Mouse (Mus musculus) forebrain, embryonic 15.5 days (tissue): ENCODE measurements around the gene 1300017J02Rik. TPM values are rescaled to one million over a fixed set of nuclear protein-coding genes. Genes with fewer than 3 reads are reported as not detected.
A peak's percentile ranks its signal among the peaks of the same experiment; 100 is the strongest.
"Not testable (repeated sequence)": the region's sequence is repeated elsewhere in the genome, so short reads cannot be mapped to it uniquely, and the experiment has no call there.

ENCODE experiments used
- ATAC-seq: fragments of 200-750 bp; cut with Nextera tagmentation; replicated peaks from 2 replicates; pipeline ENCODE4 v1.8.0; 2017; ENCODE audit warnings: mild to moderate bottlenecking, moderate TSS enrichment, moderate library complexity
- H3K27ac ChIP-seq: fragments of 300-500 bp; sonication (generic); replicated peaks from 2 replicates; pipeline ENCODE4 v1.5.1; 2015; ENCODE audit warnings: mild to moderate bottlenecking, inconsistent platforms
- H3K27me3 ChIP-seq: fragments of 300-500 bp; sonication (generic); 2 replicates; pipeline ENCODE4 v1.6.1; 2015; ENCODE audit warnings: inconsistent platforms
- H3K36me3 ChIP-seq: fragments of 300-500 bp; sonication (generic); 2 replicates; pipeline ENCODE4 v1.6.1; 2015; ENCODE audit warnings: mild to moderate bottlenecking, inconsistent platforms
- H3K4me1 ChIP-seq: fragments of 300-500 bp; sonication (generic); 2 replicates; pipeline ENCODE4 v1.6.1; 2015; ENCODE audit warnings: inconsistent platforms
- H3K4me2 ChIP-seq: fragments of 300-500 bp; sonication (generic); replicated peaks from 2 replicates; pipeline ENCODE4 v1.6.1; 2015; ENCODE audit warnings: mild to moderate bottlenecking, inconsistent platforms
- H3K4me3 ChIP-seq: fragments of 300-500 bp; sonication (generic); 2 replicates; pipeline ENCODE4 v1.5.1; 2015; ENCODE audit warnings: mild to moderate bottlenecking, inconsistent platforms
- H3K9ac ChIP-seq: fragments of 300-500 bp; sonication (generic); replicated peaks from 2 replicates; pipeline ENCODE4 v1.6.1; 2015; ENCODE audit warnings: mild to moderate bottlenecking, inconsistent platforms
- H3K9me3 ChIP-seq: fragments of 300-500 bp; sonication (generic); 2 replicates; pipeline ENCODE4 v1.6.1; 2016; ENCODE audit warnings: inconsistent platforms
- WGBS: fragments of 180-500 bp; shearing (Covaris S2); methylation state at CpG from one replicate; pipeline ENCODE4 v1.1.7; 2015; ENCODE audit warnings: mixed read lengths; 5-methylcytosine and 5-hydroxymethylcytosine counted together
- polyA plus RNA-seq: library from polyadenylated mRNA; unstranded; fragments of >200 nt; fragmentation: Nextera tagmentation; extraction: Ambion mirVana; gene quantifications from 2 replicates; pipeline ENCODE4 v1.2.1, GENCODE M21; 2015

The 1300017J02Rik gene
- 1.4 and 1.6 TPM in 2 replicates for polyA plus RNA-seq

- under 1% methylated on average over 49 of the region's 49 CpGs for WGBS
- Histone ChIP-seq H3K4me2 (peak within 1 kb of the TSS; percentile 79), H3K4me3 (peak within 1 kb of the TSS; percentile 97), H3K36me3 (peaks cover 14% of the 10 kb centered on the region), H3K9me3 (no peaks in the 10 kb centered on the region), H3K27me3 (no peaks in the 10 kb centered on the region), H3K27ac (peak within 1 kb of the TSS; percentile 89), H3K9ac (peak within 1 kb of the TSS; percentile 88), H3K4me1 (peaks cover 28% of the 10 kb centered on the region)
- ATAC-seq = peak; percentile 98
These were observed at the start of gene 1300017J02Rik, which contains the start of gene Topbp1 for GRCm38 (mm10) chr9:103304927-103305326. Gene 1300017J02Rik (minus strand): TSS chr9:103305082. Gene Topbp1 (plus strand): TSS chr9:103305215.

GRCm38 (mm10) chr9:103353500-103354260 is 48.8 kb upstream of the 1300017J02Rik start:
- H3K27ac ChIP-seq, H3K27me3 ChIP-seq, ATAC-seq, H3K4me1 ChIP-seq, H3K4me2 ChIP-seq, H3K9me3 ChIP-seq, H3K4me3 ChIP-seq, H3K9ac ChIP-seq: not testable (repeated sequence)
- peaks cover 45% of the 10 kb centered on the region for H3K36me3 ChIP-seq
- WGBS = 87% methylated on average over 7 of the region's 7 CpGs

DNA sequence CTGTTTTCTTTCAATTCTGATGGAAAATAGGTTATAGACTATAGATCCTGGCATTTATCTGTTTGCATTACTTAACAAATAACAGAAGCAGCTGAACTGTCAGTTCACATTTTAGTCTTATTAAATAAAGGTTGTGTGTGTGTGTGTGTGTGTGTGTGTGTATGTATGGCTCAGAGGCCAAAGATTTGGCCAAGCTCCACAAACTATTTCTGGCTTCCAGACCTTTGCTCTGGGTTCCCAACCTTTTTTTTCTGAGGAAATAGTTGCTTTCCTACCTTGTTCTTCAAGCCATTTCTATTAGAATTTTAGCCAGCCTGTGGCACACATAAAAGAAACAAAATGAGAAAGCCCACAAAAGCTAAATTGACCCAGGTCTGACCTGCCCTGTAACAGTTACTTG is 43.9 kb upstream of the 1300017J02Rik start:
- H3K4me2 ChIP-seq = no peak overlapping the region
- H3K36me3 ChIP-seq = peaks cover 56% of the 10 kb centered on the region
- ATAC-seq = no peak

GRCm38 (mm10) chr9:103347996-103348490 is 43.2 kb upstream of the 1300017J02Rik start:
- Histone ChIP-seq H3K4me1 (no peaks in the 10 kb centered on the region), H3K36me3 (peaks cover 64% of the 10 kb centered on the region), H3K9me3 (no peaks in the 10 kb centered on the region), H3K4me2 (no peak overlapping the region), H3K27me3 (no peaks in the 10 kb centered on the region), H3K9ac (no peak overlapping the region), H3K4me3 (no peak overlapping the region), H3K27ac (no peak overlapping the region)
- 82% methylated on average over 1 of the region's 1 CpGs for WGBS
- no peak for ATAC-seq

More for the DNA sequence above, 43.9 kb upstream of the 1300017J02Rik start:
- no peaks in the 10 kb centered on the region for H3K4me1 ChIP-seq
- H3K9me3 ChIP-seq = no peaks in the 10 kb centered on the region
- H3K27ac ChIP-seq = no peak overlapping the region
- no peaks in the 10 kb centered on the region for H3K27me3 ChIP-seq
- H3K9ac ChIP-seq = no peak overlapping the region
- H3K4me3 ChIP-seq = no peak overlapping the region

DNA sequence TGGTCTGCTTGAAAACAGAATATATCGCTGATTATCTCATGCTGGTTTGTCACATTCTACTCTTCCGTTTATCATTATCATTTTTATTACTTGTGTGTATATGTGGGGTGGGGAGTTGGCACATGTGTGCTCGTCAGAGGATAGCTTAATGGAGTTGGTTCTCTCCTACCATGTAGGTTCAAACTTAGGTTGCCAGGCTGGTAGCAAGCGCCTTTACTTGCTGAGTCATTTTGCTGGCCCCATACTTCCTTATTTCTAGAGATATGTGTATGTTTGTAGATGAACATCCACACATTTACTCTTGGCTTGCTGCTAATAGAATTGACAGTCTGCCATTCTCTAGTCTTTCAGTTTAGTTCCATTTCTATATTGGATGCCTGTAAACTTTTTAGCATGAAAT is 42.2 kb upstream of the 1300017J02Rik start:
- Histone ChIP-seq H3K27ac (no peak overlapping the region), H3K36me3 (peaks cover 72% of the 10 kb centered on the region), H3K4me1 (no peaks in the 10 kb centered on the region), H3K9ac (no peak overlapping the region), H3K9me3 (no peaks in the 10 kb centered on the region), H3K4me3 (no peak overlapping the region), H3K4me2 (no peak overlapping the region), H3K27me3 (no peaks in the 10 kb centered on the region)
- 92% methylated on average over 4 of the region's 4 CpGs for WGBS
- no peak for ATAC-seq

- no peaks in the 10 kb centered on the region for H3K4me1 ChIP-seq
- H3K27me3 ChIP-seq = no peaks in the 10 kb centered on the region
- no peak overlapping the region for H3K27ac ChIP-seq
- H3K4me2 ChIP-seq = no peak overlapping the region
- ATAC-seq = no peak
- H3K36me3 ChIP-seq = peaks cover 79% of the 10 kb centered on the region
- H3K9me3 ChIP-seq = no peaks in the 10 kb centered on the region
- H3K9ac ChIP-seq = no peak overlapping the region
- no peak overlapping the region for H3K4me3 ChIP-seq
These were observed 32.0 kb upstream of the 1300017J02Rik start for GRCm38 (mm10) chr9:103336912-103337311.

DNA sequence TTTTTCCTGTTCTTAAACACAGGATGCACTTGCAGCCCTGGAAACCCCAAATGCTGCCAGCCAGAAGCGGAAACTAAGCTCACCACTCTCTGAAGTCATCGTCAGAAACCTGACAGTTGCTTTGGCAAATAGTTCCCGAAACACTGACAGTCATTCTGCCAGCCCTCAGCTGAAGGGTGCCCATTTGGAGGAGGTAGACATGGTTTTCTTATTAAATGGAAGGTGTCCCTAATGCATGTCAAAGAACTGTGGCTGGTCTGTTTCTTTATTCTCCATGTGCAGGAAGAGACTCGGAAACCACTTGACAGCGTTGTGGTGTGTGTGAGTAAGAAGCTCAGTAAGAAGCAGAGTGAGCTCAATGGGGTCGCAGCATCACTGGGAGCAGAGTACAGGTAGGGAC is 27.8 kb upstream of the 1300017J02Rik start:
- Histone ChIP-seq H3K9me3 (no peaks in the 10 kb centered on the region), H3K27me3 (no peaks in the 10 kb centered on the region), H3K4me1 (no peaks in the 10 kb centered on the region), H3K27ac (no peak overlapping the region), H3K4me2 (no peak overlapping the region), H3K9ac (no peak overlapping the region), H3K4me3 (no peak overlapping the region), H3K36me3 (peaks cover 67% of the 10 kb centered on the region)
- no peak for ATAC-seq
- 94% methylated on average over 6 of the region's 6 CpGs for WGBS

DNA sequence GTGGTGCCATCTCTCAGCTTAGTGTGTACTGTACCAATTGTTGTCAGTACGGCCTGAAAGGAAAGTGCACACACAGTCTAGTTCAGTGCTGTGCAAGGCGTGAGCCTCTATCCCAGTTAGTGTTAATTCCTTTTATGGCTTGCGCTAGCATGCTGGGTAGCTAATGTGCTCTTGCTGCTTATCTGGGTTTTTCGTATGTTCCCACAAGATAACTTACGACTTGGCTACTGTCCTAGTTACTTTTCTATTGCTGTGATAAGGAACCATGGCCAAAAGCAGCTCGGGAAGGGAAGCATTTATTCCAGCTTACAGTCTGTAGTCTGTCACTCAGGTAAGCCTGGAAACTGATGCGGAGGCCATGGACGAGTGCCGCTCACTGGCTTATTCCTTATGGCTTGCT is 21.6 kb upstream of the 1300017J02Rik start:
- Histone ChIP-seq H3K9ac (no peak overlapping the region), H3K27me3 (no peaks in the 10 kb centered on the region), H3K27ac (no peak overlapping the region), H3K4me1 (no peaks in the 10 kb centered on the region), H3K4me2 (no peak overlapping the region), H3K9me3 (no peaks in the 10 kb centered on the region), H3K36me3 (peaks cover 69% of the 10 kb centered on the region), H3K4me3 (no peak overlapping the region)
- WGBS = 93% methylated on average over 9 of the region's 9 CpGs
- ATAC-seq = no peak

- no peaks in the 10 kb centered on the region for H3K9me3 ChIP-seq
- H3K4me1 ChIP-seq = no peaks in the 10 kb centered on the region
- H3K36me3 ChIP-seq = peaks cover 82% of the 10 kb centered on the region
- no peak for ATAC-seq
- no peak overlapping the region for H3K27ac ChIP-seq
- H3K4me2 ChIP-seq = no peak overlapping the region
- no peak overlapping the region for H3K9ac ChIP-seq
- no peaks in the 10 kb centered on the region for H3K27me3 ChIP-seq
- H3K4me3 ChIP-seq = no peak overlapping the region
- whole genome bisulfite sequencing = 64% methylated on average over 1 of the region's 2 CpGs
These were observed 19.8 kb upstream of the 1300017J02Rik start for GRCm38 (mm10) chr9:103324678-103325077.

DNA sequence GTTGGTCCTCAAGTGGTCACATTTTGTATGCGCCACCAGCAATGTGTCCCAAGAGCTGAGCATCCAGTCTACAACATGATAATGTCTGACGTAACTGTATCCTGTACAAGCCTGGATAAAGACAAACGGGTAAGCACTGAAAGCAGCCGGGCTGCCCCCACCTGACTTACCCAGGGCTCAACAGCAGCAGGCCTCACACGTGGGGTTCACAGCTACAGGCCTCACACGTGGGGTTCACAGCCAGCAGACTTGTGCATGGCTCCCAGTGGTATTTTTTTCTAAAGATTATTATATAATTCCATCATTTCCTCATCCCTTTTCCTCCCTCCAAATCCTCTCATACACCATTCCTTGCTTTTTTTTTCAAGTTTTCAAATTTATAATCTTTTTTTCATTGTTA is 5.0 kb upstream of the 1300017J02Rik start:
- WGBS = 82% methylated on average over 6 of the region's 6 CpGs
- H3K4me3 ChIP-seq = no peak overlapping the region
- H3K27ac ChIP-seq = no peak overlapping the region
- no peaks in the 10 kb centered on the region for H3K9me3 ChIP-seq
- no peak for ATAC-seq
- H3K27me3 ChIP-seq = no peaks in the 10 kb centered on the region
- peaks cover 46% of the 10 kb centered on the region for H3K36me3 ChIP-seq
- no peak overlapping the region for H3K9ac ChIP-seq
- H3K4me1 ChIP-seq = peaks cover 22% of the 10 kb centered on the region
- H3K4me2 ChIP-seq = no peak overlapping the region

DNA sequence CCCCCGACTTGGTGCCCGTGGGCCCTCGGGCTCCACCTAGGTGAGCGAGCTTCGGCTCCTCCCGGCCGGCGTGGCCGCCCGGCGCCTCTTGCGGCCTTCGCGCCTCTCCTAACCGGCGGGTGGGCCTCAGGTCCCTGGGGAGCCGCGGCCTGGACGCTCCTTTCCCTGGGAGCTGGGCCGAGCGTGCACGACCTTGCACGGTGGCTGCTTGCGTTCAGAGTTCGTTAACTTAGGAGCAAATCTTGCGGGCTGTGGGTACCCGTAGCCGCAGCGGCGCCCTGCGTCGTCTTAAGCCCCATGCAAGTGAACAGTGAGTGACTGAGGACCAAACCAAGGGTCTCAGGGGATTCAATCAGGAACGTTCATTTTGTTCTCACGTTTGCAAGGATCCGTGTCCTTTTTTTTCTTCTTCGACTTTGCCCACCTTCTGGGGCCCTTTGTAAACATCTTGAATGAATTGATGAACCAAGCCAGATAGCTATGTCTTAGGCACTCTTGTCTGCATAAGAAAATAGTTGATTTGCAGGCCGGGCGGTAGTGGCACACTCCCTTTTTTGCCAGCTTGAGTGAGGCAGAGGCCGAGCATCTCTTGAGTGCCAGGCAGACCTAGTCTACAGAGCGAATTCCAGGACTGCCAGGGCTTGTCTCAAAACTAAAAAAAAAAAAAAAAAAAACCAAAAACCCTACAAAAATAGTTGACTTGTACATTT is 605 bp upstream of the 1300017J02Rik start:
- peaks cover 14% of the 10 kb centered on the region for H3K36me3 ChIP-seq
- H3K9ac ChIP-seq = peak overlapping the region; percentile 80
- H3K4me2 ChIP-seq = peak overlapping the region; percentile 79
- H3K9me3 ChIP-seq = no peaks in the 10 kb centered on the region
- peak; percentile 74 for ATAC-seq
- H3K4me1 ChIP-seq = peaks cover 28% of the 10 kb centered on the region
- H3K27ac ChIP-seq = peak overlapping the region; percentile 51; the same call in 1 of the 2 replicates
- WGBS = under 1% methylated on average over 40 of the region's 40 CpGs
- H3K27me3 ChIP-seq = no peaks in the 10 kb centered on the region
- H3K4me3 ChIP-seq = peak overlapping the region; percentile 97

DNA sequence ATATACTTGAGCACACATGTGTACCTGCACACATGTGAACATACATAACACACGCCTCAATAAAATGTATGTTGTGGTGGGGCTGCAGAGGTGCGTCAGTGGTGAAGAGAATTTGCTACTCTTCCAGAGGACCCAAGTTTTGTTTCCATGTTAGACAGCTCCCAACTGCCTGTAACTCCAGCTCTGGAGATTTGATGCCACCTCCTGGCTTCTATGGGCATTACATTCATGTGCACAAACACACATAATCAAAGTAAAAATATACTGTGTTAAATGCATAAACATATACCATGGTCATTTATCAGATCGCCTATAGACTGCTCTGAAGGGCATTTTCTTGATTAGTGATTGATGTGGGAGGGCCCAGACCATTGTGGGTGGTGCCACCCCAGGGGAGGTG is 2.2 kb downstream of the 1300017J02Rik start:
- ATAC-seq = no peak
- 56% methylated on average over 3 of the region's 3 CpGs for WGBS
- H3K4me2 ChIP-seq = no peak overlapping the region

More for the DNA sequence above, 2.2 kb downstream of the 1300017J02Rik start:
- Histone ChIP-seq H3K9ac (no peak overlapping the region), H3K9me3 (no peaks in the 10 kb centered on the region), H3K36me3 (no peaks in the 10 kb centered on the region), H3K4me3 (no peak overlapping the region), H3K27me3 (no peaks in the 10 kb centered on the region), H3K27ac (no peak overlapping the region), H3K4me1 (peaks cover 26% of the 10 kb centered on the region)
